Mouse (Mus musculus) hindbrain, embryonic 16.5 days (tissue): ENCODE measurements around the gene BC025920. TPM values are rescaled to one million over a fixed set of nuclear protein-coding genes. Genes with fewer than 3 reads are reported as not detected.

Experiments
- polyA plus RNA-seq: library from polyadenylated mRNA; unstranded; fragments of >200 nt; fragmentation: Nextera tagmentation; extraction: Ambion mirVana; gene quantifications from 2 replicates; pipeline ENCODE4 v1.2.1, GENCODE M21; 2015

The BC025920 gene
- polyA plus RNA-seq, 1 experiment from 2014 or later: 1.6 TPM

Other genes starting within 250 kb of the BC025920 start
- gene Mfsd12, start 248.8 kb upstream of the BC025920 start, polyA plus RNA-seq: 17.5 and 19.0 TPM in 2 replicates
- gene 4930404N11Rik, start 240.5 kb upstream of the BC025920 start, polyA plus RNA-seq: 0.49 and 1.1 TPM in 2 replicates
- gene Fzr1, start 227.8 kb upstream of the BC025920 start, polyA plus RNA-seq: 149 and 156 TPM in 2 replicates
- 99.8 and 108 TPM in 2 replicates for gene Dohh, start 221.8 kb upstream of the BC025920 start, polyA plus RNA-seq
- 7.9 and 9.4 TPM in 2 replicates for gene Gm48551, start 221.8 kb upstream of the BC025920 start, polyA plus RNA-seq
- 1.5 and 2.2 TPM in 2 replicates for gene Gm48552, start 217.3 kb upstream of the BC025920 start, polyA plus RNA-seq
- 1.6 and 2.3 TPM in 2 replicates for gene Smim24, start 213.2 kb upstream of the BC025920 start, polyA plus RNA-seq
- gene Nfic, start 150.6 kb upstream of the BC025920 start, polyA plus RNA-seq: 24.5 and 34.5 TPM in 2 replicates
- 60.1 and 63.6 TPM in 2 replicates for gene Celf5, start 123.6 kb upstream of the BC025920 start, polyA plus RNA-seq
- 68.9 and 82.7 TPM in 2 replicates for gene Ncln, start 109.9 kb upstream of the BC025920 start, polyA plus RNA-seq
- gene S1pr4, start 106.1 kb upstream of the BC025920 start, polyA plus RNA-seq: 0.65 and 0.79 TPM in 2 replicates
- gene Gna15, start 82.0 kb upstream of the BC025920 start, polyA plus RNA-seq: 0.81 and 1.1 TPM in 2 replicates
- gene Gna11, start 61.1 kb upstream of the BC025920 start, polyA plus RNA-seq: 96.0 and 104 TPM in 2 replicates
- 457 and 712 TPM in 2 replicates for gene Aes, start 46.8 kb upstream of the BC025920 start, polyA plus RNA-seq
- gene Tle2, start 31.7 kb upstream of the BC025920 start, polyA plus RNA-seq: 40.9 and 50.2 TPM in 2 replicates
- gene Tle6, start 5.2 kb upstream of the BC025920 start, polyA plus RNA-seq: 9.0 and 9.2 TPM in 2 replicates
- gene Sirt6, start 21.5 kb downstream of the BC025920 start, polyA plus RNA-seq: 35.8 and 46.0 TPM in 2 replicates
- gene Ankrd24, start 22.3 kb downstream of the BC025920 start, polyA plus RNA-seq: 18.2 and 19.2 TPM in 2 replicates
- 6.2 and 6.6 TPM in 2 replicates for gene Gm10778, start 42.8 kb downstream of the BC025920 start, polyA plus RNA-seq
- 14.4 and 16.1 TPM in 2 replicates for gene Zfp433, start 98.6 kb downstream of the BC025920 start, polyA plus RNA-seq
- 14.4 and 14.9 TPM in 2 replicates for gene Gm3055, start 164.9 kb downstream of the BC025920 start, polyA plus RNA-seq
- gene Gm4767, start 205.9 kb downstream of the BC025920 start, polyA plus RNA-seq: 2.9 TPM in 2 replicates